Mouse (Mus musculus) inflammation-experienced regulatory T-cells (primary cell): Measurements from ENCODE around the gene Olfr633. TPM values are rescaled to one million over a fixed set of nuclear protein-coding genes. Genes with fewer than 3 reads are reported as not detected.

Experiments
- polyA plus RNA-seq, 2 experiments: library from polyadenylated mRNA; unstranded; fragments of 100-300 nt; shearing (Covaris generic); gene quantifications; one replicate each; pipeline ENCODE4 v1.2.1; 2017

Gene Olfr633
- not detected for polyA plus RNA-seq

DNA sequence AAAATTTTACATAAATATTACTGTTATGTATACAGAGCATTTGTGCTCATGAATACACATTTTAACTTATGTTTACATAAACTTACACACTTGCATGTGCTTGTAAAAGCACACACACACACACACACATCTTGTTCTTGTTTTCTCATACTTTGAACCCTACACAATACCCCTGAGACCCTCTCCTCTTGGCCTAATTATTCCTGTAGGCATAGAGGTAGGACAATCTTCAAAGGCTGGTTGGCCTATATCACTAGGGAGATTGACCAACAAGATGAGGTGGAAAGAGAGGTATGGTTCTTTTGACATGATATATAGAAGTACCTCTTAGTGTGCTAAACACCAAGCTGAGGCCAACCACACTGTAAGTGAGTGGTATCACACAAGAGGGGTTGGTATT is at the start of gene Olfr633:
Olfr633 (plus strand) TSS at position 301 of the 400 bp plus-strand sequence.

DNA sequence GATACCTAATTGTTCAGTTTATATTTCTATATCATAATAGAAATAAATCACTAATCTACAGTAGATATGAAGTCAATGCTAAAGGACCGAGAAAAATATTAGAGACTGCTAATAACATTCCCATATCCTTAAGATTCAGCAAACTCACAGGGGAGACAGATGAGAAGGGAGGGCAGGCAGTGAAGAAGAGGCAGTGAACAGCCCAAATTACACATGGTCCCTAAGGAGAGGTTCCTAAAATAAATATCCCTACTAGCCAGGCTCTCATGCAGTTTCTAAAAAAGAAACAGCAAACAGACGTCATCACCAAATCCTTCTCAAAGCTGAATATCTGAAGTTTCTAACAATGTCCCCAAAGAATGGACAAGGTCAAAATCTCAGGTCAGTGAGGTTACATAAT is 41.0 kb upstream of the Olfr633 start, which contains the start of gene Olfr65:
Olfr65 (plus strand) TSS at position 301 of the 400 bp plus-strand sequence.

DNA sequence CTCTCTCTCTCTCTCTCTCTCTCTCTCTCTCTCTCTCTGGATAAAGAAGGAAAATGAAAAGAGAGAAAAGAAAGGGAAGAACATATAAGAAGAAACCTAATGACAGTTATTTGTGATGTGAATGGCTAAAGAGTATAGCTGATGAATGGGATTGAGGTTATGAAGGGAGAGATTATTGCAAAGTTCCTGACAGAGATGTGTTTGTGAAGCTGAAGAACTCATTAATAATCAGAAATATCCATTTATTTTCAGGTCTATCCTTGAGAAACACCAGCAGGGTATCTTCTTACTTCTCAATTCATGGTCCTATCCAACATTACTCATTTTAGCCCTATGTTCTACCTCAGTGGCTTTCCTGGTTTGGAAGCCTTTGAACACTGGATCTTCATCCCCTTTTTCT is 15.7 kb upstream of the Olfr633 start, which contains the start of gene Olfr631:
Olfr631 (plus strand) TSS at position 301 of the 400 bp plus-strand sequence.

DNA sequence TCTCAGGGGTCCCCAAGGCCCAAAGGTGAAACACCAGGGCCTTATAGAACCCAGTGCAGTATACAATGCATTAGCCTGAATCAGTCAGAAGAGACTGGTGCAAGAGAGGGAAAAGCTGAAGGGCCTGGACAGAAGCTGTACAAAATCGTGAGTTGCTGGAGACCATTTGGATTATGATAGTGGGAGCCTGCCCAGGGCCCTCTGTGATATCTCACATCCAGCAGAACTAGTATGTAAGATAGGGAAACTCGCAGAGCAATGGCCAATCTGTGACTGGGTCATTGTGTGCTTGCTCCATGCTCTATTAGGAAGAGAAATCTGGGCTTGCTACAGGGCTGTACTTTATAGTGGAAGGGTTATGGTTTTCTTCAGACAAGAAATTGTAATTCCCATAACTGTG is 10.0 kb upstream of the Olfr633 start, which contains the start of gene Olfr632:
Olfr632 (plus strand) TSS at position 84 of the 400 bp plus-strand sequence.

DNA sequence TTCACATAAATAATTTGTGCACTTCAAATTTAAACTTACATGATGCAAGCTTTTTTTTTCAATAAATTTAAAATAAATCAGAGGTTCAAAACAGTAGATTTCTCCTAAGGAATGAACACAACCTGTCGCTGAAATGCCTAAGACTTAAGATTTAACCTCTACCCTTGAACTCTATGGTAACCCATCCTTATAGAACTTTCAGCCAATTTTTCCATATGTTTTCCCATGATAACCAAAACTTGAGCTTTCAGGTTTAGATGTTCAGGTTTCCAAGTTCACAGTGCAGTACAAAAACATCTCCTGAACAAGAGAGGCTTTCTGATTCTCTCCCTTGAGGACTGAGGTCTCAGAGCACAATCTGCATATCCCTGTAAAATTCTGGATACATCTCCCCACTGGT is 26.6 kb downstream of the Olfr633 start, which contains the start of gene Olfr635:
Olfr635 (plus strand) TSS at position 301 of the 400 bp plus-strand sequence.

DNA sequence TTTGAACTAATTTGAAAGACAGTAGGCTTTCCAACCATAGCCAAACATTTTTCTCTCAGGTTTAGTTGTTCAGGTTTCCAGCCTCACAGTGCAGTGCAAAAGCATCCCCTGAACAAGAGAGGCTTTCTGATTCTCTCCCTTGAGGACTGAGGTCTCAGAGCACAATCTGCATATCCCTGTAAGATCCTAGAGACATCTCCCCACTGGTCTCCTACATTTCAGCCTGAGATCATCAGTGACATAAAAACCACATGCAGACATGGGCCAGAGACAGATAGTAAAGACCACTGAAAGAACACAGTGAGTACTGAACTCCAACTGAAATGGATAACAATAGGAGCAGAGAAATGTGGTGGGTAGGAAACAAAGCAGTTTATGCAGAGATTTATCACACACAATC is 54.2 kb downstream of the Olfr633 start, which contains the start of gene Olfr638:
Olfr638 (plus strand) TSS at position 301 of the 400 bp plus-strand sequence.

Other genes with a start within 250 kb of the Olfr633 start
- gene Olfr243, start 229.8 kb upstream of the Olfr633 start, polyA plus RNA-seq = not detected
- not detected for gene Olfr628, start 214.1 kb upstream of the Olfr633 start, polyA plus RNA-seq
- not detected for gene Olfr629, start 199.5 kb upstream of the Olfr633 start, polyA plus RNA-seq
- gene Olfr630, start 187.1 kb upstream of the Olfr633 start, polyA plus RNA-seq = not detected
- gene Olfr69, start 172.8 kb upstream of the Olfr633 start, polyA plus RNA-seq = not detected
- not detected for gene Olfr68, start 164.7 kb upstream of the Olfr633 start, polyA plus RNA-seq
- not detected for gene Olfr67, start 152.6 kb upstream of the Olfr633 start, polyA plus RNA-seq
- 10 to 100 TPM in 1 of 2 experiments, under 1 TPM in 1; 0.96 to 10.7 TPM for gene Hbb-bt, start 130.4 kb upstream of the Olfr633 start, polyA plus RNA-seq
- 10 to 100 TPM; 11.6 to 54.5 TPM for gene Hbb-bs, start 116.3 kb upstream of the Olfr633 start, polyA plus RNA-seq
- gene Hbb-bh2, start 103.9 kb upstream of the Olfr633 start, polyA plus RNA-seq = 1 to 10 TPM in 1 of 2 experiments, under 1 TPM in 1; 0.29 to 2.1 TPM
- 1 to 10 TPM; 1.6 to 7.8 TPM for gene Hbb-bh1, start 101.3 kb upstream of the Olfr633 start, polyA plus RNA-seq
- under 1 TPM in 1 of 2 experiments, not detected in 1; 0.77 TPM for gene Hbb-y, start 91.2 kb upstream of the Olfr633 start, polyA plus RNA-seq
- not detected for gene Olfr66, start 58.2 kb upstream of the Olfr633 start, polyA plus RNA-seq
- under 1 TPM; 0.05 to 0.42 TPM for gene Olfr64, start 50.0 kb upstream of the Olfr633 start, polyA plus RNA-seq
- gene Olfr65, start 41.0 kb upstream of the Olfr633 start, polyA plus RNA-seq = not detected
- not detected for gene Olfr631, start 15.6 kb upstream of the Olfr633 start, polyA plus RNA-seq
- not detected for gene Olfr632, start 10.1 kb upstream of the Olfr633 start, polyA plus RNA-seq
- under 1 TPM; 0.06 to 0.16 TPM for gene Olfr635, start 26.7 kb downstream of the Olfr633 start, polyA plus RNA-seq
- not detected for gene Olfr638, start 54.3 kb downstream of the Olfr633 start, polyA plus RNA-seq
- gene Olfr639, start 72.9 kb downstream of the Olfr633 start, polyA plus RNA-seq = under 1 TPM; 0.04 to 0.12 TPM
- not detected for gene Olfr640, start 81.1 kb downstream of the Olfr633 start, polyA plus RNA-seq
- not detected for gene Olfr641, start 91.0 kb downstream of the Olfr633 start, polyA plus RNA-seq
- gene Olfr642, start 108.2 kb downstream of the Olfr633 start, polyA plus RNA-seq = under 1 TPM in 1 of 2 experiments, not detected in 1; 0.06 TPM
- under 1 TPM; 0.05 to 0.47 TPM for gene 4930516K23Rik, start 117.0 kb downstream of the Olfr633 start, polyA plus RNA-seq
- gene Olfr644, start 127.4 kb downstream of the Olfr633 start, polyA plus RNA-seq = under 1 TPM in 1 of 2 experiments, not detected in 1; 0.17 TPM
- gene Olfr645, start 141.0 kb downstream of the Olfr633 start, polyA plus RNA-seq = under 1 TPM in 1 of 2 experiments, not detected in 1; 0.29 TPM
- gene Olfr646, start 160.4 kb downstream of the Olfr633 start, polyA plus RNA-seq = under 1 TPM in 1 of 2 experiments, not detected in 1; 0.31 TPM
- not detected for gene Ubqln5, start 185.4 kb downstream of the Olfr633 start, polyA plus RNA-seq
- not detected for gene Olfr643, start 193.0 kb downstream of the Olfr633 start, polyA plus RNA-seq
- not detected for gene Ubqln3, start 198.8 kb downstream of the Olfr633 start, polyA plus RNA-seq
- not detected for gene Ubqlnl, start 206.1 kb downstream of the Olfr633 start, polyA plus RNA-seq
- gene Olfm5, start 220.4 kb downstream of the Olfr633 start, polyA plus RNA-seq = under 1 TPM in 1 of 2 experiments, not detected in 1; 0.07 TPM
- gene Olfr648, start 239.0 kb downstream of the Olfr633 start, polyA plus RNA-seq = under 1 TPM in 1 of 2 experiments, not detected in 1; 0.10 TPM